Mouse (Mus musculus) lung, embryonic 14.5 days (tissue): ENCODE measurements around the gene Slc27a1. TPM values are rescaled to one million over a fixed set of nuclear protein-coding genes. Genes with fewer than 3 reads are reported as not detected.

Experiments used
- ATAC-seq: fragments of 200-750 bp; cut with Nextera tagmentation; 2 replicates; pipeline ENCODE4 v1.8.0; 2017; ENCODE audit warnings: mild to moderate bottlenecking, moderate TSS enrichment, moderate library complexity; ENCODE audit not compliant: insufficient read depth
- DNase-seq: peaks from one replicate; pipeline ENCODE4 v3.0.0-alpha.2; 2015
- H3K27ac ChIP-seq: fragments of 300-500 bp; sonication (generic); 2 replicates; pipeline ENCODE4 v1.5.1; 2014; ENCODE audit warnings: low read depth, mild to moderate bottlenecking, moderate library complexity
- H3K27me3 ChIP-seq: fragments of 300-500 bp; sonication (generic); 2 replicates; pipeline ENCODE4 v1.6.1; 2014; ENCODE audit warnings: low read length, control low read depth; ENCODE audit not compliant: insufficient read depth
- H3K36me3 ChIP-seq: fragments of 300-500 bp; sonication (generic); 2 replicates; pipeline ENCODE4 v1.6.1; 2014; ENCODE audit warnings: control low read depth; ENCODE audit not compliant: insufficient read depth
- H3K4me1 ChIP-seq: fragments of 300-500 bp; sonication (generic); 2 replicates; pipeline ENCODE4 v1.6.1; 2014; ENCODE audit warnings: antibody characterized with exemption, control low read depth; ENCODE audit not compliant: insufficient read depth
- H3K4me2 ChIP-seq: fragments of 300-500 bp; sonication (generic); 2 replicates; pipeline ENCODE4 v1.6.1; 2014; ENCODE audit warnings: mild to moderate bottlenecking
- H3K4me3 ChIP-seq: fragments of 300-500 bp; sonication (generic); 2 replicates; pipeline ENCODE4 v1.5.1; 2014; ENCODE audit warnings: low read depth, low read length
- H3K9ac ChIP-seq: fragments of 300-500 bp; sonication (generic); 2 replicates; pipeline ENCODE4 v1.6.1; 2014
- H3K9me3 ChIP-seq: fragments of 300-500 bp; sonication (generic); 2 replicates; pipeline ENCODE4 v1.6.1; 2016; ENCODE audit warnings: low read depth, low read length, control low read depth
- CTCF ChIP-seq: IDR thresholded peaks from 2 replicates; pipeline ENCODE4 v1.5.1; 2016; ENCODE audit warnings: antibody characterized with exemption, low read depth
- WGBS: fragments of 180-500 bp; shearing (Covaris S2); extraction: QIAGEN DNeasy Blood & Tissue Kit; methylation state at CpG from one replicate; pipeline ENCODE4 v1.1.7; 2014; 5-methylcytosine and 5-hydroxymethylcytosine counted together
- polyA plus RNA-seq: library from polyadenylated mRNA; unstranded; fragments of >200 nt; fragmentation: Nextera tagmentation; extraction: Ambion mirVana; gene quantifications from 2 replicates; pipeline ENCODE4 v1.2.1, GENCODE M21; 2014

Slc27a1 gene
- polyA plus RNA-seq, 1 experiment from 2014 or later, result 19.9 TPM

DNA sequence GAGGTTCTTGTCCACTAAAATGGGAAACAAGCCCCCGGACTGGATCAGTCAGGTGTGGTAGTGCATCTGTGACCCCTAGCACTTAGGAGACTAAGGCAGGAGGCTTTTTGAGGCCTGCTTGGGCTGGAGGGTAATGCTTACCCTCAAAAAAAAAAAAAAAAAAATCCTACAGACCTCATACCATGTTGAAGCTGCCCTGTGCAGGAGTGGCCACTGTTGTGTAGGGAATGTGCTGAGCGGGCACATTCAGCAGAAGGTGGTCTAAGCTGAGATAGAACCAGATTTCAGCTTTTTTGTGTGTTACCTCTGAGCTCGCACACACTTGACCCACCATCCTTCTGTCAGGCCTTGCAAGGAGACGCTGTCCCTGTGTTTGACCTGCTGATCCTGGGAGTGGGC is 25.6 kb downstream of the Slc27a1 start:
- Histone ChIP-seq H3K4me2 (no peak overlapping the region), H3K4me1 (0 out of 2 replicates have a peak, but pooled peaks cover 3% of the 10 kb centered on the region)
- WGBS, result 96% methylated on average over 4 of the region's 4 CpGs

DNA sequence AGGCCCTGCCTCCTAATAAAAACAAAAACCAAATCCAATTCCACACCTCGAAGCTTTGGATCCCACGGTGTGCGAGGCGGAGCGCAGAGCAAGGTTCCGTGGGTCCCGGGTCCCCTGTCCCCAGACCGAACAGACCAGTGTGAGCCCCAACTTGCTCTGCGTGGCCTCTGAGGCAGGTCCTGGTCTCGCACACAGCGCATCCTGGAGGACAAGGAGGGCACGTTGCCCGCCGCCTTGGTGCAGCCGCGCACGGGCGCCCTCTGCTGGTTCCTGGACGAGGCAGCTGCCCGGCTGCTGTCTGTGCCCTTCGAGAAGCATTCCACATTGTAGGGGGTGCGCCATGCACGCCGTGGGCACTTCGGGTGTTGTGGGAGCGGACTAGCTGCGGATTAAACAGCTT is 27.2 kb downstream of the Slc27a1 start:
- Histone ChIP-seq H3K27me3 (0 out of 2 replicates have a peak, but pooled peaks cover 2% of the 10 kb centered on the region), H3K9me3 (no peaks in the 10 kb centered on the region), H3K4me3 (no peak overlapping the region), H3K9ac (no peak overlapping the region), H3K36me3 (peaks cover 11% of the 10 kb centered on the region; the same call in 1 of the 2 replicates), H3K4me1 (0 out of 2 replicates have a peak, but pooled peaks cover 3% of the 10 kb centered on the region), H3K27ac (no peak overlapping the region), H3K4me2 (peak overlapping the region; percentile 27; the same call in 1 of the 2 replicates)
- TF ChIP-seq CTCF, result peak; percentile 100
- peak; percentile 11 for ATAC-seq
- peak; percentile 92 for DNase-seq
- WGBS, result 9% methylated on average over 27 of the region's 27 CpGs

More for the DNA sequence above, 25.6 kb downstream of the Slc27a1 start:
- no peak for ATAC-seq
- Histone ChIP-seq H3K27me3 (no peaks in the 10 kb centered on the region), H3K9ac (no peak overlapping the region), H3K36me3 (0 out of 2 replicates have a peak, but pooled peaks cover 8% of the 10 kb centered on the region), H3K9me3 (no peaks in the 10 kb centered on the region), H3K27ac (no peak overlapping the region), H3K4me3 (no peak overlapping the region)
- DNase-seq, result no peak
- no peak for TF ChIP-seq CTCF

DNA sequence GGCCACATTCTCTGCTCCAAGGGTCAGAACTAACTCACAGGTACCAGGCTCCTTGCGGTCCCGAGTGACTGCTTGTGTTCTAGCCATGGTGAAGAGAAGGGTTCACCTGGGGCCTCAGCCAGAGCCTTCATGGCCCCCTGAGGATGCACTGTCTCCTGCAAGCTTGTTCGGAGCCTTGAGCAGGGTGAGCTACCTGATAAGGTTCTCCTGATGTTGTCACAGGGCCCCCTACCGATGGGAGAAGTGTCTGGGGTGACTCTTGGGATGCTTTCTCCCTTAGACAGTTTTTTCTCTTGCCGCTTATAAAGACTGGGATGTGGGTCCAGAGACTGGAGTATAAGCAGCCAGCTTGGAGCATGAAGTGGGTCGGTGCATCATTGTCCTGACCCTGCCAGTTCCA is 27.7 kb downstream of the Slc27a1 start:
- Histone ChIP-seq H3K36me3 (peaks cover 11% of the 10 kb centered on the region; the same call in 1 of the 2 replicates), H3K9me3 (no peaks in the 10 kb centered on the region), H3K27ac (no peak overlapping the region), H3K4me1 (no peaks in the 10 kb centered on the region), H3K4me2 (no peak overlapping the region), H3K27me3 (peaks cover 4% of the 10 kb centered on the region), H3K4me3 (no peak overlapping the region), H3K9ac (no peak overlapping the region)
- no peak for TF ChIP-seq CTCF
- 59% methylated on average over 6 of the region's 6 CpGs for WGBS
- DNase-seq (no peak), ATAC-seq (no peak)

GRCm38 (mm10) chr8:71596798-71597197 is 28.1 kb downstream of the Slc27a1 start:
- H3K4me1 ChIP-seq, result no peaks in the 10 kb centered on the region
- H3K27ac ChIP-seq, result no peak overlapping the region
- peaks cover 11% of the 10 kb centered on the region; the same call in 1 of the 2 replicates for H3K36me3 ChIP-seq
- DNase-seq (no peak), ATAC-seq (no peak)
- H3K4me2 ChIP-seq, result no peak overlapping the region
- WGBS, result 76% methylated on average over 4 of the region's 4 CpGs
- H3K4me3 ChIP-seq, result no peak overlapping the region
- TF ChIP-seq CTCF, result no peak
- no peaks in the 10 kb centered on the region for H3K9me3 ChIP-seq
- H3K27me3 ChIP-seq, result peaks cover 8% of the 10 kb centered on the region
- no peak overlapping the region for H3K9ac ChIP-seq

DNA sequence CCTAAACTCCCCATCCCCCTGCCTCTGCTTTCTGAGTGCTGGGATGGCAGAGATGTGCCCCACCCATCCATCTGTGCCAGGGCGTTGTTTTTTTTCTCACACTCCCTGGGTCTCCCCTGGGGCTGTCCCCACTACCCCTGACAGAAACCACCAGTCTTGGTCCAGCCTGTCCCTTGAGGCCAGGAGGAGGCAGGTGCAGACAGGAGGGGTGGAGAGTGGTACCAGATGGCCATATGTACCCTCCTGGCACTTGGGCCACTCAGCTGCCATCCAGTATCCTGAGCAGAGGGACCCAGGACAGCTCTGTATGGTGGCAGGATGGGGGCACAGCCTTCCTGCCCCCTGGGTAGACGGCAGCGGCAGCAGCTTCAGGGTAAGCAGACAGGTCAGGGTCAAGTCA is 28.8 kb downstream of the Slc27a1 start, which contains the start of gene Fam129c:
Gene Fam129c (plus strand): TSS at position 198 of the 400 bp plus-strand sequence.
- H3K9ac ChIP-seq, result no peak within 1 kb of the TSS
- 0 out of 2 replicates have a peak, but pooled peaks cover under 1% of the 10 kb centered on the region for H3K4me1 ChIP-seq
- no peak for DNase-seq
- H3K4me2 ChIP-seq, result no peak within 1 kb of the TSS
- H3K4me3 ChIP-seq, result no peak within 1 kb of the TSS
- 71% methylated on average over 3 of the region's 3 CpGs for WGBS
- no peaks in the 10 kb centered on the region for H3K9me3 ChIP-seq
- TF ChIP-seq CTCF, result no peak
- peaks cover 11% of the 10 kb centered on the region; the same call in 1 of the 2 replicates for H3K36me3 ChIP-seq
- H3K27me3 ChIP-seq, result peaks cover 14% of the 10 kb centered on the region
- no peak within 1 kb of the TSS for H3K27ac ChIP-seq
- no peak for ATAC-seq

GRCm38 (mm10) chr8:71598375-71598774 is 29.7 kb downstream of the Slc27a1 start:
- H3K9ac ChIP-seq, result no peak overlapping the region
- DNase-seq (no peak), ATAC-seq (no peak)
- H3K4me3 ChIP-seq, result no peak overlapping the region
- no peak overlapping the region for H3K4me2 ChIP-seq
- H3K9me3 ChIP-seq, result no peaks in the 10 kb centered on the region
- TF ChIP-seq CTCF, result no peak
- H3K27me3 ChIP-seq, result peaks cover 21% of the 10 kb centered on the region
- 0 out of 2 replicates have a peak, but pooled peaks cover 5% of the 10 kb centered on the region for H3K4me1 ChIP-seq
- peaks cover 11% of the 10 kb centered on the region; the same call in 1 of the 2 replicates for H3K36me3 ChIP-seq
- no peak overlapping the region for H3K27ac ChIP-seq

GRCm38 (mm10) chr8:71598841-71599240 is 30.2 kb downstream of the Slc27a1 start:
- H3K27ac ChIP-seq, result no peak overlapping the region
- H3K4me2 ChIP-seq, result no peak overlapping the region
- peaks cover 22% of the 10 kb centered on the region for H3K27me3 ChIP-seq
- H3K4me1 ChIP-seq, result 0 out of 2 replicates have a peak, but pooled peaks cover 5% of the 10 kb centered on the region
- H3K9ac ChIP-seq, result no peak overlapping the region
- WGBS, result 91% methylated on average over 5 of the region's 5 CpGs
- ATAC-seq (no peak), DNase-seq (no peak)
- no peak for TF ChIP-seq CTCF
- H3K9me3 ChIP-seq, result no peaks in the 10 kb centered on the region
- peaks cover 10% of the 10 kb centered on the region; the same call in 1 of the 2 replicates for H3K36me3 ChIP-seq
- no peak overlapping the region for H3K4me3 ChIP-seq
